Mouse (Mus musculus): ENCODE data around the gene Dis3.

GRCm38 (mm10) chr14:99071146-99071545 is 28.4 kb downstream of the Dis3 start:
- TF ChIP-seq POLR2A (IDR thresholded peaks at IDR 0.05; ENCODE audit: extremely low read depth, insufficient read depth, low read length): no peak
- TF ChIP-seq CTCF (IDR thresholded peaks at IDR 0.05; ENCODE audit: extremely low read depth, insufficient read depth, low read length): no peak

All from cortical plate, adult 2 months (tissue).